Mouse (Mus musculus) heart, postnatal 36 days (tissue): Measurements from ENCODE around the gene Tmem221. TPM values are rescaled to one million over a fixed set of nuclear protein-coding genes. Genes with fewer than 3 reads are reported as not detected.

ENCODE experiments used
- DNase-seq, 2 experiments: peaks; one replicate each; pipeline ENCODE4 v3.0.0; 2021 to 2022
- intact Hi-C: fragments of 180-260 bp; cut with DNase I; formaldehyde crosslinking; loops from one replicate; pipeline ENCODE4 v1.15.1; 2025
- total RNA-seq, 2 experiments: library from RNA; stranded (reverse); gene quantifications; 2 replicates each; pipeline ENCODE4 v1.2.3; 2021

The Tmem221 gene
- total RNA-seq = under 1 TPM in 1 of 2 experiments, not detected in 1; 0.22 TPM

GRCm38 (mm10) chr8:71558071-71558957 lies at the start of gene Tmem221:
Gene Tmem221, minus strand, starts transcription at chr8:71558871.
- no peak for DNase-seq
- intact Hi-C loops = no loop called here

- no peak for DNase-seq
- intact Hi-C loops = no loop called here
Observed at GRCm38 (mm10) chr8:71604021-71604420, 45.4 kb upstream of the Tmem221 start.

- DNase-seq = peak; percentile 55 to 62
- intact Hi-C loops = no loop called here
Observed at GRCm38 (mm10) chr8:71602666-71603334, 44.1 kb upstream of the Tmem221 start.

- intact Hi-C loops = no loop called here
Observed at GRCm38 (mm10) chr8:71601939-71602665, 43.4 kb upstream of the Tmem221 start.

GRCm38 (mm10) chr8:71598841-71599240 lies 40.2 kb upstream of the Tmem221 start:
- intact Hi-C loops = no loop called here

More at GRCm38 (mm10) chr8:71601939-71602665, 43.4 kb upstream of the Tmem221 start:
- DNase-seq = peak in 1 of 2 experiments; percentile 16

GRCm38 (mm10) chr8:71598375-71598774 lies 39.7 kb upstream of the Tmem221 start:
- intact Hi-C loops = no loop called here
- no peak for DNase-seq

More at GRCm38 (mm10) chr8:71598841-71599240, 40.2 kb upstream of the Tmem221 start:
- DNase-seq = no peak

GRCm38 (mm10) chr8:71597451-71597850 lies 38.8 kb upstream of the Tmem221 start, which contains the start of gene Fam129c:
Gene Fam129c, plus strand, starts transcription at chr8:71597648.
- intact Hi-C loops = loop anchor here (2.0 kb wide), 1 partner anchor 157 kb away; no protein-coding TSS in a partner anchor
- DNase-seq = no peak

GRCm38 (mm10) chr8:71596798-71597197 lies 38.1 kb upstream of the Tmem221 start:
- no peak for DNase-seq

GRCm38 (mm10) chr8:71596384-71596783 lies 37.7 kb upstream of the Tmem221 start:
- no peak for DNase-seq
- intact Hi-C loops = loop anchor here (1.0 to 2.0 kb wide), 3 partner anchors 34 to 156 kb away; no protein-coding TSS in a partner anchor

More at GRCm38 (mm10) chr8:71596798-71597197, 38.1 kb upstream of the Tmem221 start:
- intact Hi-C loops = loop anchor here (1.0 to 2.0 kb wide), 3 partner anchors 34 to 156 kb away; no protein-coding TSS in a partner anchor

- intact Hi-C loops = loop anchor here (1.0 to 2.0 kb wide), 3 partner anchors 34 to 155 kb away; no protein-coding TSS in a partner anchor
- peak; percentile 90 to 95 for DNase-seq
Observed at GRCm38 (mm10) chr8:71595862-71596261, 37.2 kb upstream of the Tmem221 start.

- no peak for DNase-seq
- intact Hi-C loops = no loop called here
Observed at GRCm38 (mm10) chr8:71594324-71594722, 35.7 kb upstream of the Tmem221 start.

- intact Hi-C loops = loop anchor here (2.0 kb wide), 1 partner anchor 37 kb away; no protein-coding TSS in a partner anchor
Observed at GRCm38 (mm10) chr8:71593556-71594323, 35.1 kb upstream of the Tmem221 start.

GRCm38 (mm10) chr8:71592374-71593170 lies 33.9 kb upstream of the Tmem221 start:
- DNase-seq = peak in 1 of 2 experiments; percentile 75
- intact Hi-C loops = loop anchor here (2.0 kb wide), 1 partner anchor 38 kb away; no protein-coding TSS in a partner anchor

More at GRCm38 (mm10) chr8:71593556-71594323, 35.1 kb upstream of the Tmem221 start:
- no peak for DNase-seq

GRCm38 (mm10) chr8:71591471-71592373 lies 33.1 kb upstream of the Tmem221 start, which contains the start of gene Pgls:
Gene Pgls, plus strand, starts transcription at chr8:71592176.
- peak; percentile 94 to 96 for DNase-seq
- intact Hi-C loops = loop anchor here (1.0 to 2.0 kb wide), 2 partner anchors 29 to 39 kb away; no protein-coding TSS in a partner anchor

- intact Hi-C loops = loop anchor here (1.0 kb wide), 1 partner anchor 29 kb away; no protein-coding TSS in a partner anchor
- DNase-seq = no peak
Observed at GRCm38 (mm10) chr8:71591017-71591416, 32.3 kb upstream of the Tmem221 start.

GRCm38 (mm10) chr8:71588762-71589161 lies 30.1 kb upstream of the Tmem221 start:
- no peak for DNase-seq
- intact Hi-C loops = no loop called here

- DNase-seq = peak in 1 of 2 experiments; percentile 44
- intact Hi-C loops = no loop called here
Observed at GRCm38 (mm10) chr8:71586891-71587290, 28.2 kb upstream of the Tmem221 start.
